Mouse (Mus musculus) adrenal gland, postnatal 14 days (tissue): ENCODE data around the gene Smyd2. TPM values are rescaled to one million over a fixed set of nuclear protein-coding genes. Genes with fewer than 3 reads are reported as not detected.

Experiments used
- DNase-seq: peaks from one replicate; pipeline ENCODE4 v3.0.0; 2021; ENCODE audit warnings: mixed read lengths
- long read RNA-seq, 2 experiments: library from polyadenylated mRNA; stranded (forward); transcript quantifications; one replicate each; pipeline ENCODE4 v2.0.0; 2021
- total RNA-seq: library from RNA; stranded (reverse); gene quantifications from 2 replicates; pipeline ENCODE4 v1.2.3, GENCODE M21; 2021

Smyd2 gene
- total RNA-seq = 64.7 and 76.2 TPM in 2 replicates
- long read RNA-seq, experiment 1, transcript Smyd2-201 (12 exons, 1,680 nt) = major isoform, 104 of 124 reads
- long read RNA-seq, experiment 1, partial matches to known transcripts = 6 of 124 reads
- long read RNA-seq, experiment 1, other reads (novel, unspliced or antisense) = 10 of 124 reads
- long read RNA-seq, experiment 2, transcript Smyd2-201 (12 exons, 1,680 nt) = major isoform, 64 of 74 reads
- long read RNA-seq, experiment 2, partial matches to known transcripts = 3 of 74 reads
- long read RNA-seq, experiment 2, other reads (novel, unspliced or antisense) = 4 of 74 reads

GRCm38 (mm10) chr1:189921818-189922592 lies at the start of gene Smyd2:
Gene Smyd2, minus strand, starts transcription at chr1:189922363.
- DNase-seq = peak; percentile 89

GRCm38 (mm10) chr1:189970381-189970780 lies 48.2 kb upstream of the Smyd2 start:
- no peak for DNase-seq

GRCm38 (mm10) chr1:189968027-189968426 lies 45.9 kb upstream of the Smyd2 start:
- peak; percentile 24 for DNase-seq

GRCm38 (mm10) chr1:189960481-189960880 lies 38.3 kb upstream of the Smyd2 start:
- no peak for DNase-seq

- DNase-seq = no peak
These were observed 37.6 kb upstream of the Smyd2 start for GRCm38 (mm10) chr1:189959802-189960201.

- DNase-seq = no peak
These were observed 29.7 kb upstream of the Smyd2 start for GRCm38 (mm10) chr1:189951861-189952260.

GRCm38 (mm10) chr1:189947411-189947810 lies 25.2 kb upstream of the Smyd2 start:
- no peak for DNase-seq

GRCm38 (mm10) chr1:189946126-189946525 lies 24.0 kb upstream of the Smyd2 start:
- peak; percentile 62 for DNase-seq

- no peak for DNase-seq
These were observed 19.6 kb upstream of the Smyd2 start for GRCm38 (mm10) chr1:189941786-189942185.

- no peak for DNase-seq
These were observed 14.4 kb upstream of the Smyd2 start for GRCm38 (mm10) chr1:189936436-189937105.

GRCm38 (mm10) chr1:189933480-189934202 lies 11.5 kb upstream of the Smyd2 start:
- no peak for DNase-seq

GRCm38 (mm10) chr1:189932976-189933375 lies 10.8 kb upstream of the Smyd2 start:
- DNase-seq = no peak

GRCm38 (mm10) chr1:189932190-189932589 lies 10.0 kb upstream of the Smyd2 start:
- DNase-seq = no peak

- DNase-seq = no peak
These were observed 7.7 kb upstream of the Smyd2 start for GRCm38 (mm10) chr1:189929896-189930295.

GRCm38 (mm10) chr1:189927644-189928043 lies 5.5 kb upstream of the Smyd2 start:
- peak; percentile 84 for DNase-seq

GRCm38 (mm10) chr1:189926279-189926678 lies 4.1 kb upstream of the Smyd2 start:
- DNase-seq = no peak

- DNase-seq = no peak
These were observed 1.9 kb upstream of the Smyd2 start for GRCm38 (mm10) chr1:189923871-189924568.

- DNase-seq = no peak
These were observed 994 bp upstream of the Smyd2 start for GRCm38 (mm10) chr1:189923157-189923556.

- DNase-seq = no peak
These were observed 558 bp upstream of the Smyd2 start for GRCm38 (mm10) chr1:189922721-189923120.

- DNase-seq = no peak
These were observed 670 bp downstream of the Smyd2 start for GRCm38 (mm10) chr1:189921568-189921817.

GRCm38 (mm10) chr1:189920701-189921567 lies 1.2 kb downstream of the Smyd2 start:
- peak; percentile 39 for DNase-seq
